Mouse (Mus musculus) stomach, embryonic 15.5 days (tissue): ENCODE results near the gene Rpl23. TPM values are rescaled to one million over a fixed set of nuclear protein-coding genes. Genes with fewer than 3 reads are reported as not detected.

Source experiments
- ATAC-seq: fragments of 200-750 bp; cut with Nextera tagmentation; 2 replicates; pipeline ENCODE4 v1.8.0; 2017; ENCODE audit warnings: low read depth, moderate number of reproducible peaks, moderate TSS enrichment; ENCODE audit not compliant: insufficient read depth, low FRiP score
- H3K27ac ChIP-seq: fragments of 300-500 bp; sonication (generic); 2 replicates; pipeline ENCODE4 v1.5.1; 2015; ENCODE audit warnings: mild to moderate bottlenecking, inconsistent platforms
- H3K27me3 ChIP-seq: fragments of 300-500 bp; sonication (generic); replicated peaks from 2 replicates; pipeline ENCODE4 v1.6.1; 2015; ENCODE audit warnings: inconsistent platforms
- H3K36me3 ChIP-seq: fragments of 300-500 bp; sonication (generic); 2 replicates; pipeline ENCODE4 v1.6.1; 2015; ENCODE audit warnings: inconsistent platforms
- H3K4me1 ChIP-seq: fragments of 300-500 bp; sonication (generic); 2 replicates; pipeline ENCODE4 v1.6.1; 2015; ENCODE audit warnings: inconsistent platforms
- H3K4me2 ChIP-seq: fragments of 300-500 bp; sonication (generic); 2 replicates; pipeline ENCODE4 v1.6.1; 2015; ENCODE audit warnings: mild to moderate bottlenecking, inconsistent platforms
- H3K4me3 ChIP-seq: fragments of 300-500 bp; sonication (generic); replicated peaks from 2 replicates; pipeline ENCODE4 v1.5.1; 2015; ENCODE audit warnings: inconsistent platforms
- H3K9ac ChIP-seq: fragments of 300-500 bp; sonication (generic); 2 replicates; pipeline ENCODE4 v1.6.1; 2015; ENCODE audit warnings: inconsistent platforms
- H3K9me3 ChIP-seq: fragments of 300-500 bp; sonication (generic); 2 replicates; pipeline ENCODE4 v1.6.1; 2016; ENCODE audit warnings: inconsistent platforms
- WGBS: fragments of 180-500 bp; shearing (Covaris S2); methylation state at CpG from one replicate; pipeline ENCODE4 v1.1.7; 2015; 5-methylcytosine and 5-hydroxymethylcytosine counted together
- polyA plus RNA-seq: library from polyadenylated mRNA; unstranded; fragments of >200 nt; fragmentation: Nextera tagmentation; extraction: Ambion mirVana; gene quantifications from 2 replicates; pipeline ENCODE4 v1.2.1, GENCODE M21; 2015

Rpl23 gene
- polyA plus RNA-seq = 502 and 526 TPM in 2 replicates

- H3K27me3 ChIP-seq = no peaks in the 10 kb centered on the region
- ATAC-seq = peak; percentile 94
- H3K9ac ChIP-seq = peak within 1 kb of the TSS; percentile 92
Observed at GRCm38 (mm10) chr11:97781832-97782563, at the start of gene Rpl23. TSS of gene Rpl23 (minus strand) at chr11:97782437.

GRCm38 (mm10) chr11:97832001-97832400, 49.8 kb upstream of the Rpl23 start:
- H3K4me1 ChIP-seq = no peaks in the 10 kb centered on the region
- no peak overlapping the region for H3K9ac ChIP-seq
- H3K4me2 ChIP-seq = no peak overlapping the region
- H3K4me3 ChIP-seq = no peak overlapping the region
- peaks cover 45% of the 10 kb centered on the region for H3K36me3 ChIP-seq
- H3K27ac ChIP-seq = 0 out of 2 replicates have a peak overlapping the region, but pooled peaks have one; percentile 33
- no peaks in the 10 kb centered on the region for H3K9me3 ChIP-seq
- ATAC-seq = no peak
- 77% methylated on average over 11 of the region's 11 CpGs for WGBS
- H3K27me3 ChIP-seq = no peaks in the 10 kb centered on the region

More at GRCm38 (mm10) chr11:97781832-97782563, at the start of gene Rpl23:
- Histone ChIP-seq H3K4me3 (peak within 1 kb of the TSS; percentile 79), H3K4me2 (peak within 1 kb of the TSS; percentile 60), H3K9me3 (no peaks in the 10 kb centered on the region), H3K27ac (peak within 1 kb of the TSS; percentile 92), H3K4me1 (peaks cover 13% of the 10 kb centered on the region), H3K36me3 (peaks cover 30% of the 10 kb centered on the region)
- WGBS = under 1% methylated on average over 67 of the region's 67 CpGs

- Histone ChIP-seq H3K9me3 (no peaks in the 10 kb centered on the region), H3K4me3 (no peak overlapping the region), H3K4me2 (no peak overlapping the region), H3K27ac (no peak overlapping the region), H3K36me3 (peaks cover 43% of the 10 kb centered on the region), H3K4me1 (0 out of 2 replicates have a peak, but pooled peaks cover 3% of the 10 kb centered on the region), H3K9ac (no peak overlapping the region), H3K27me3 (no peaks in the 10 kb centered on the region)
- no peak for ATAC-seq
- 79% methylated on average over 6 of the region's 6 CpGs for WGBS
Observed at GRCm38 (mm10) chr11:97830501-97830900, 48.3 kb upstream of the Rpl23 start.

- no peaks in the 10 kb centered on the region for H3K9me3 ChIP-seq
- no peak overlapping the region for H3K4me3 ChIP-seq
- peaks cover 8% of the 10 kb centered on the region; the same call in 1 of the 2 replicates for H3K4me1 ChIP-seq
- 76% methylated on average over 12 of the region's 12 CpGs for WGBS
- H3K4me2 ChIP-seq = no peak overlapping the region
- peaks cover 45% of the 10 kb centered on the region for H3K36me3 ChIP-seq
- H3K27me3 ChIP-seq = no peaks in the 10 kb centered on the region
- ATAC-seq = no peak
- H3K27ac ChIP-seq = no peak overlapping the region
- no peak overlapping the region for H3K9ac ChIP-seq
Observed at GRCm38 (mm10) chr11:97829913-97830476, 47.8 kb upstream of the Rpl23 start.

GRCm38 (mm10) chr11:97829365-97829764, 47.1 kb upstream of the Rpl23 start:
- H3K36me3 ChIP-seq = peaks cover 43% of the 10 kb centered on the region
- H3K4me3 ChIP-seq = no peak overlapping the region
- H3K27ac ChIP-seq = no peak overlapping the region
- 82% methylated on average over 7 of the region's 7 CpGs for WGBS
- no peak overlapping the region for H3K4me2 ChIP-seq
- ATAC-seq = no peak
- H3K27me3 ChIP-seq = no peaks in the 10 kb centered on the region
- H3K9me3 ChIP-seq = no peaks in the 10 kb centered on the region
- no peak overlapping the region for H3K9ac ChIP-seq
- peaks cover 12% of the 10 kb centered on the region; the same call in 1 of the 2 replicates for H3K4me1 ChIP-seq

- no peaks in the 10 kb centered on the region for H3K27me3 ChIP-seq
- H3K9ac ChIP-seq = no peak overlapping the region
- peaks cover 13% of the 10 kb centered on the region; the same call in 1 of the 2 replicates for H3K4me1 ChIP-seq
- no peak overlapping the region for H3K27ac ChIP-seq
- no peak overlapping the region for H3K4me3 ChIP-seq
- H3K9me3 ChIP-seq = no peaks in the 10 kb centered on the region
- 80% methylated on average over 6 of the region's 6 CpGs for WGBS
- peaks cover 40% of the 10 kb centered on the region for H3K36me3 ChIP-seq
- no peak overlapping the region for H3K4me2 ChIP-seq
- no peak for ATAC-seq
Observed at GRCm38 (mm10) chr11:97827654-97828053, 45.4 kb upstream of the Rpl23 start.

GRCm38 (mm10) chr11:97826414-97826813, 44.2 kb upstream of the Rpl23 start:
- H3K4me3 ChIP-seq = no peak overlapping the region
- ATAC-seq = no peak
- H3K4me2 ChIP-seq = no peak overlapping the region
- no peaks in the 10 kb centered on the region for H3K9me3 ChIP-seq
- H3K36me3 ChIP-seq = peaks cover 34% of the 10 kb centered on the region
- H3K4me1 ChIP-seq = peaks cover 13% of the 10 kb centered on the region; the same call in 1 of the 2 replicates
- no peak overlapping the region for H3K9ac ChIP-seq
- H3K27me3 ChIP-seq = no peaks in the 10 kb centered on the region
- 0 out of 2 replicates have a peak overlapping the region, but pooled peaks have one; percentile 50 for H3K27ac ChIP-seq
- 73% methylated on average over 7 of the region's 7 CpGs for WGBS

GRCm38 (mm10) chr11:97825971-97826370, 43.7 kb upstream of the Rpl23 start:
- H3K36me3 ChIP-seq = peaks cover 34% of the 10 kb centered on the region
- H3K4me2 ChIP-seq = no peak overlapping the region
- no peak for ATAC-seq
- H3K27ac ChIP-seq = 0 out of 2 replicates have a peak overlapping the region, but pooled peaks have one; percentile 50
- H3K9me3 ChIP-seq = no peaks in the 10 kb centered on the region
- no peaks in the 10 kb centered on the region for H3K27me3 ChIP-seq
- WGBS = 68% methylated on average over 9 of the region's 9 CpGs
- H3K4me3 ChIP-seq = no peak overlapping the region
- H3K4me1 ChIP-seq = peaks cover 13% of the 10 kb centered on the region; the same call in 1 of the 2 replicates
- no peak overlapping the region for H3K9ac ChIP-seq

- Histone ChIP-seq H3K27me3 (no peaks in the 10 kb centered on the region), H3K9me3 (no peaks in the 10 kb centered on the region), H3K9ac (no peak overlapping the region), H3K4me1 (peaks cover 18% of the 10 kb centered on the region; the same call in 1 of the 2 replicates), H3K36me3 (peaks cover 37% of the 10 kb centered on the region), H3K4me3 (no peak overlapping the region), H3K4me2 (no peak overlapping the region), H3K27ac (no peak overlapping the region)
- ATAC-seq = no peak
- WGBS = 79% methylated on average over 10 of the region's 10 CpGs
Observed at GRCm38 (mm10) chr11:97825295-97825694, 43.1 kb upstream of the Rpl23 start.

GRCm38 (mm10) chr11:97824895-97825294, 42.7 kb upstream of the Rpl23 start:
- Histone ChIP-seq H3K4me2 (no peak overlapping the region), H3K27ac (peak overlapping the region; percentile 16; the same call in 1 of the 2 replicates), H3K4me1 (peaks cover 18% of the 10 kb centered on the region; the same call in 1 of the 2 replicates), H3K27me3 (no peaks in the 10 kb centered on the region), H3K4me3 (no peak overlapping the region), H3K9ac (no peak overlapping the region), H3K36me3 (peaks cover 39% of the 10 kb centered on the region), H3K9me3 (no peaks in the 10 kb centered on the region)
- ATAC-seq = no peak
- 66% methylated on average over 6 of the region's 6 CpGs for WGBS

- Histone ChIP-seq H3K27me3 (no peaks in the 10 kb centered on the region), H3K9ac (no peak overlapping the region), H3K4me1 (peaks cover 22% of the 10 kb centered on the region), H3K9me3 (no peaks in the 10 kb centered on the region), H3K4me2 (no peak overlapping the region), H3K27ac (no peak overlapping the region), H3K36me3 (peaks cover 41% of the 10 kb centered on the region), H3K4me3 (no peak overlapping the region)
- WGBS = 94% methylated on average over 11 of the region's 11 CpGs
- no peak for ATAC-seq
Observed at GRCm38 (mm10) chr11:97824168-97824567, 41.9 kb upstream of the Rpl23 start.
